Mouse (Mus musculus): ENCODE measurements at regions not wholly inside any gene's neighbourhood (a gene's known extent, or its start where the extent isn't known, plus 50 kb on each side); places are given as distances from the start of the nearest gene placed in this dataset.
"Not testable (repeated sequence)": the region's sequence is repeated elsewhere in the genome, so short reads cannot be mapped to it uniquely, and the experiment has no call there.

DNA sequence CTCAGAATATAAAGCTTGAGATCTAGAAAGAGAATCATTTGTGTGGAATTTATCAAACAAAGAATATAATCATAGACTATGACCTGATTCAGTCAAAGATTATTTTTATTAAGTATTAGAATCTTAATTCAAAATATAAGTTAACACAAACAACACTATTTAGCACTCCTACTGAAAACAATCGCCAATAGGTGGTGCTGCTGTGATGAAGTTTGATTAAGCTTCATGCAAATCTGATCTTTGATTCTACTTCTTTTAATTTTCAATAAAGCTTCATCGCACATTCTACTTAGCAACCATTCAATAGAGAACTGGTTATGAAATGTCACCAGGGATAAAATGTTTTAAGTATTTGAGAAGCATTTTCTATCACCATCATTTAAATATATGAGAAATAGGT is 1509.9 kb upstream of the Pcdh7 start:
- Histone ChIP-seq H3K9me3 (ENCODE audit: control insufficient read depth, low read length) (no peaks in the 10 kb centered on the region), H3K9ac (replicated peaks; ENCODE audit: low read length) (no peak overlapping the region), H3K27me3 (ENCODE audit: control insufficient read depth, insufficient read depth, low read length) (no peaks in the 10 kb centered on the region), H3K4me1 (ENCODE audit: control insufficient read depth, insufficient read depth, low read length) (no peaks in the 10 kb centered on the region), H3K36me3 (ENCODE audit: control insufficient read depth, insufficient read depth, low read length) (no peaks in the 10 kb centered on the region), H3K4me2 (ENCODE audit: low read length) (no peak overlapping the region), H3K4me3 (replicated peaks; ENCODE audit: low read depth, low read length) (no peak overlapping the region), H3K27ac (replicated peaks; ENCODE audit: low read depth, low read length) (no peak overlapping the region)
- 38% methylated on average over 2 of the region's 2 CpGs for WGBS
- no peak for ATAC-seq (ENCODE audit: low FRiP score, low TSS enrichment)
- DNase-seq = peak; percentile 77

DNA sequence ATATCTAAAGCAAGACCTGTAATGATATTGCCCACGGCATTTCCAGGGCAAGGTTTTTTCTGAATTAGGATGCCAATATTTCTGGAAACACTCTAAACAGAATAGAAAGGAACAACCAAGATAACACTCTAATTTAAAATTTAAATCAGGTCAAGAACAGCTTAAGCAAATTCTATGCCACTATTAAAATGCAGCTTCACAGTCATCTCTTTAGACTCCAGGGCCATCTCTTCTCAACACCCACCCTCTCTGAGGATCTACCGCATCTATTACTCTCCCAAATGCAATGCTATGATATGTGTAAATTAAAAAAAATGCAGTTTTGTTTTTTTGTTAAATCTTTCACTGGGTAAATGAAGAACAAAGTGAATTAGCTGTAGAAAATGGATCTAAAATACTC is 1501.9 kb upstream of the Pcdh7 start:
- H3K4me1 ChIP-seq (ENCODE audit: control insufficient read depth, insufficient read depth, low read length) = no peaks in the 10 kb centered on the region
- ATAC-seq (ENCODE audit: low FRiP score, low TSS enrichment) (no peak), DNase-seq (peak; percentile 12)
- no peak overlapping the region for H3K27ac ChIP-seq (replicated peaks; ENCODE audit: low read depth, low read length)
- no peak overlapping the region for H3K9ac ChIP-seq (replicated peaks; ENCODE audit: low read length)
- no peaks in the 10 kb centered on the region for H3K9me3 ChIP-seq (ENCODE audit: control insufficient read depth, low read length)
- H3K4me2 ChIP-seq (ENCODE audit: low read length) = no peak overlapping the region
- H3K36me3 ChIP-seq (ENCODE audit: control insufficient read depth, insufficient read depth, low read length) = no peaks in the 10 kb centered on the region
- no peak overlapping the region for H3K4me3 ChIP-seq (replicated peaks; ENCODE audit: low read depth, low read length)
- no peaks in the 10 kb centered on the region for H3K27me3 ChIP-seq (ENCODE audit: control insufficient read depth, insufficient read depth, low read length)
- 56% methylated on average over 2 of the region's 2 CpGs for WGBS

DNA sequence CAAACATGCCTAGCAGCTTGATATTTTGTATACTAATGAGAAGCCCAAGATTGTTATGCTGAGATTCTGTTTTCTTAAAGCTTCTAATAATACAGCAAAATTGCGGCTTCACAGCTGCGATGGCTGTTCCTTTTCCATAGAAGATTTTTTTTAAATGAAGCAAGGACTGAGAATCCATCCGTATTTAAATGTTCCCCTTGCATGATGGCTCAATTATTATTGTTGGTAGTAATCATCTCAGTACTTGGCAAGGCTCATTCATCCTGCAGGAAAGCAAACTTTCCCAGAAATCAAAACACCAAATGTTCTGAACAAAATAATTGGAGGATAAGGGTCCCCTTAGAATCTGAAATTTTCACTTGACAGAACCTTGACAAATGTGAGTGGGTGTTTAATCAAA is 1451.6 kb upstream of the Pcdh7 start:
- Histone ChIP-seq H3K4me2 (ENCODE audit: low read length) (no peak overlapping the region), H3K9ac (replicated peaks; ENCODE audit: low read length) (no peak overlapping the region), H3K36me3 (ENCODE audit: control insufficient read depth, insufficient read depth, low read length) (no peaks in the 10 kb centered on the region), H3K27ac (replicated peaks; ENCODE audit: low read depth, low read length) (no peak overlapping the region), H3K27me3 (ENCODE audit: control insufficient read depth, insufficient read depth, low read length) (no peaks in the 10 kb centered on the region), H3K9me3 (ENCODE audit: control insufficient read depth, low read length) (no peaks in the 10 kb centered on the region), H3K4me1 (ENCODE audit: control insufficient read depth, insufficient read depth, low read length) (no peaks in the 10 kb centered on the region), H3K4me3 (replicated peaks; ENCODE audit: low read depth, low read length) (no peak overlapping the region)
- DNase-seq (no peak), ATAC-seq (ENCODE audit: low FRiP score, low TSS enrichment) (no peak)
- WGBS = 90% methylated on average over 3 of the region's 3 CpGs

DNA sequence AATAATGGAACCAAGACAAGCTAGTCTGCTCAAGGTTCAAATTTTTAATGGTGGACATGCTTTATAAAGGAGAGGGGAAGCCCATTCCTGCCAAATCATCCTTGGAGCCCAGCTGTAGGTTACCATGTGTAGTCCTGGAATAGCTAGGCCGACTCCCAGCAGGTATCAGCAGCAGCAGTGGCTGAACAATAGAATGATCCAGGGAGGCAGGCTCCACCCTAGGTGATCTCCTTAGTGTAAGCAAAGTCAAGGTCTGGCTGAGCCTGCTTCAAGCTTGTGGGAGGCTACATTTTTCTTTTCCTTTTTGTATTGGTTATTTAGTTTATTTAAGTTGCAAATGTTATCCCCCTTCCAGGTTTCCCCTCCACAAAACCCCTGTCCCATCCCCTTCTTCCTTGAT is 1426.1 kb upstream of the Pcdh7 start:
- H3K4me2 ChIP-seq (ENCODE audit: low read length); H3K4me1 ChIP-seq (ENCODE audit: control insufficient read depth, insufficient read depth, low read length); H3K4me3 ChIP-seq (replicated peaks; ENCODE audit: low read depth, low read length); H3K27me3 ChIP-seq (ENCODE audit: control insufficient read depth, insufficient read depth, low read length); DNase-seq; H3K27ac ChIP-seq (replicated peaks; ENCODE audit: low read depth, low read length); H3K36me3 ChIP-seq (ENCODE audit: control insufficient read depth, insufficient read depth, low read length); H3K9me3 ChIP-seq (ENCODE audit: control insufficient read depth, low read length); H3K9ac ChIP-seq (replicated peaks; ENCODE audit: low read length); ATAC-seq (ENCODE audit: low FRiP score, low TSS enrichment): not testable (repeated sequence)
- 71% methylated on average over 1 of the region's 1 CpGs for WGBS
